In genomic region chr16:57189493-57189892, GRCm38 (mm10) we compare ENCODE assay signal across 18 mouse cellular contexts. TPM values are rescaled to one million over a fixed set of nuclear protein-coding genes. Genes with fewer than 3 reads are reported as not detected.
DNase-seq lines count a peak whose midpoint lies in the region; ATAC-seq lines count a peak whose summit lies in the region.
"Had no signal": no experiment of that assay in that cellular context is flagged by ENCODE, and none has a peak within 500 bp of the region (broad histone marks: within the 10 kb centered on the region; RNA-seq: fewer than 3 reads in every experiment).

No protein-coding gene starts in this region.

- no peak overlapping the region for H3K4me3 ChIP-seq in heart, embryonic 12.5 days
- H3K4me3 ChIP-seq in midbrain, embryonic 14.5 days (replicated peaks; ENCODE audit: low read depth, low read length): no peak overlapping the region
- no peak overlapping the region for H3K4me3 ChIP-seq in kidney, embryonic 14.5 days (ENCODE audit: low read length)
- H3K4me3 ChIP-seq: hindbrain, embryonic 10.5 days; lung, embryonic 15.5 days; midbrain, embryonic 15.5 days; neural tube, embryonic 13.5 days had no signal

- H3K4me2 ChIP-seq in heart, embryonic 12.5 days: no peak overlapping the region
- no peak overlapping the region for H3K4me2 ChIP-seq in midbrain, embryonic 14.5 days (ENCODE audit: low read length)
- no peak overlapping the region for H3K4me2 ChIP-seq in kidney, embryonic 14.5 days (replicated peaks; ENCODE audit: low read depth, low read length)
- H3K4me2 ChIP-seq: lung, embryonic 15.5 days; midbrain, embryonic 15.5 days; neural tube, embryonic 13.5 days had no signal

- DNase-seq in heart, adult 8-10 months (ENCODE audit: low spot score): peak; percentile 37
- DNase-seq in lung, postnatal 36 days: peak; percentile 44
- DNase-seq in lung, postnatal 14 days: no peak
- DNase-seq in splenic B cell, adult 2 months (ENCODE audit: low read depth, low spot score): peak; percentile 24
- no peak for DNase-seq in midbrain, embryonic 14.5 days
- DNase-seq: B cell, adult 2 months; cerebellum, adult 18-20 months; embryo, embryonic 11 days; kidney, postnatal 10 days had no signal

- H3K4me1 ChIP-seq in heart, embryonic 12.5 days (replicated peaks): peaks cover 3% of the 10 kb centered on the region; the same call in 1 of the 2 replicates
- no peaks in the 10 kb centered on the region for H3K4me1 ChIP-seq in midbrain, embryonic 14.5 days (ENCODE audit: control insufficient read depth, insufficient read depth, low read length)
- no peaks in the 10 kb centered on the region for H3K4me1 ChIP-seq in kidney, embryonic 14.5 days (ENCODE audit: control insufficient read depth, insufficient read depth, low read length)
- H3K4me1 ChIP-seq: hindbrain, embryonic 10.5 days; lung, embryonic 15.5 days; midbrain, embryonic 15.5 days; neural tube, embryonic 13.5 days had no signal

- H3K27me3 ChIP-seq in heart, embryonic 12.5 days (replicated peaks): no peaks in the 10 kb centered on the region
- H3K27me3 ChIP-seq in splenic B cell, adult 2 months (ENCODE audit: control insufficient read depth, insufficient read depth, low read length, poor library complexity, severe bottlenecking): no peaks in the 10 kb centered on the region
- H3K27me3 ChIP-seq in midbrain, embryonic 14.5 days (ENCODE audit: control insufficient read depth, insufficient read depth, low read length): no peaks in the 10 kb centered on the region
- no peaks in the 10 kb centered on the region for H3K27me3 ChIP-seq in kidney, embryonic 14.5 days (ENCODE audit: control insufficient read depth, insufficient read depth, low read length)
- H3K27me3 ChIP-seq: lung, embryonic 15.5 days; midbrain, embryonic 15.5 days; neural tube, embryonic 13.5 days had no signal

- ATAC-seq in heart, embryonic 12.5 days (ENCODE audit: insufficient number of reproducible peaks, low FRiP score): no peak
- ATAC-seq in granulocyte monocyte progenitor cell, adult 5-6 weeks (replicated peaks; ENCODE audit: poor library complexity, severe bottlenecking): peak; percentile 100
- ATAC-seq in midbrain, embryonic 14.5 days (ENCODE audit: low FRiP score, low TSS enrichment): no peak
- ATAC-seq in kidney, embryonic 14.5 days (ENCODE audit: low FRiP score, low TSS enrichment): no peak
- ATAC-seq: activated CD4-positive, CD25-positive, alpha-beta regulatory T cell, adult 4 months; inflammation-experienced regulatory T-cells, adult 6 months; midbrain, embryonic 15.5 days had no signal

- 76% methylated on average over 2 of the region's 2 CpGs for WGBS in heart, embryonic 12.5 days
- WGBS in midbrain, embryonic 14.5 days: 96% methylated on average over 2 of the region's 2 CpGs
- 87% methylated on average over 2 of the region's 2 CpGs for WGBS in kidney, embryonic 14.5 days

- H3K36me3 ChIP-seq in heart, embryonic 12.5 days: peaks cover 51% of the 10 kb centered on the region
- H3K36me3 ChIP-seq in splenic B cell, adult 2 months (ENCODE audit: control insufficient read depth, insufficient read depth, low read length, poor library complexity, severe bottlenecking): 0 out of 2 replicates have a peak, but pooled peaks cover 12% of the 10 kb centered on the region
- H3K36me3 ChIP-seq in midbrain, embryonic 14.5 days (ENCODE audit: control insufficient read depth, insufficient read depth, low read length): peaks cover 48% of the 10 kb centered on the region
- peaks cover 44% of the 10 kb centered on the region for H3K36me3 ChIP-seq in kidney, embryonic 14.5 days (ENCODE audit: control insufficient read depth, insufficient read depth, low read length)

- no peaks in the 10 kb centered on the region for H3K9me3 ChIP-seq in heart, embryonic 12.5 days (replicated peaks)
- no peaks in the 10 kb centered on the region for H3K9me3 ChIP-seq in midbrain, embryonic 14.5 days (ENCODE audit: control insufficient read depth, low read length)
- no peaks in the 10 kb centered on the region for H3K9me3 ChIP-seq in kidney, embryonic 14.5 days (ENCODE audit: control insufficient read depth, low read length)
- H3K9me3 ChIP-seq: hindbrain, embryonic 10.5 days; lung, embryonic 15.5 days; midbrain, embryonic 15.5 days; neural tube, embryonic 13.5 days had no signal

- no peak overlapping the region for H3K9ac ChIP-seq in heart, embryonic 12.5 days
- no peak overlapping the region for H3K9ac ChIP-seq in midbrain, embryonic 14.5 days (replicated peaks; ENCODE audit: low read length)
- H3K9ac ChIP-seq in kidney, embryonic 14.5 days (ENCODE audit: low read depth, low read length): no peak overlapping the region
- H3K9ac ChIP-seq: lung, embryonic 15.5 days; midbrain, embryonic 15.5 days; neural tube, embryonic 13.5 days had no signal

- no peak overlapping the region for H3K27ac ChIP-seq in heart, embryonic 12.5 days (ENCODE audit: poor library complexity, severe bottlenecking)
- no peak overlapping the region for H3K27ac ChIP-seq in midbrain, embryonic 14.5 days (replicated peaks; ENCODE audit: low read depth, low read length)
- H3K27ac ChIP-seq in kidney, embryonic 14.5 days (ENCODE audit: low read depth, low read length): no peak overlapping the region
- H3K27ac ChIP-seq: hindbrain, embryonic 10.5 days; lung, embryonic 15.5 days; midbrain, embryonic 15.5 days; neural tube, embryonic 13.5 days had no signal

RNA-seq across cellular contexts. Expression of gene Nit2, which starts 22.4 kb away (rescaled TPM):
- 10 to 100 TPM; 25.8 to 33.3 (median 29.9) TPM for total RNA-seq in heart, adult 8-10 months (2022)
- polyA plus RNA-seq in heart, embryonic 12.5 days (2016; fragmentation: Nextera tagmentation; extraction: Ambion mirVana): 39.7 and 40.8 TPM in 2 replicates
- total RNA-seq in granulocyte monocyte progenitor cell, adult 5-6 weeks (2014; fragmentation: Nextera tagmentation): 39.6 and 50.4 TPM in 2 replicates
- 38.6 and 40.5 TPM in 2 replicates for total RNA-seq in granulocyte monocyte progenitor cell, adult 5-6 weeks (2017)
- 45.3 and 49.0 TPM in 2 replicates for polyA plus RNA-seq in midbrain, embryonic 14.5 days (2014; fragmentation: Nextera tagmentation; extraction: Ambion mirVana)
- polyA plus RNA-seq in kidney, embryonic 14.5 days (2014; fragmentation: Nextera tagmentation; extraction: Ambion mirVana): 90.9 and 101 TPM in 2 replicates

RNA-seq across cellular contexts. Expression of gene Tbc1d23, which starts 41.8 kb away (rescaled TPM):
- 10 to 100 TPM; 21.8 to 26.5 (median 24.0) TPM for total RNA-seq in heart, adult 8-10 months (2022)
- polyA plus RNA-seq in heart, embryonic 12.5 days (2016; fragmentation: Nextera tagmentation; extraction: Ambion mirVana): 20.6 and 25.3 TPM in 2 replicates
- 28.2 and 36.4 TPM in 2 replicates for total RNA-seq in granulocyte monocyte progenitor cell, adult 5-6 weeks (2014; fragmentation: Nextera tagmentation)
- 42.3 and 45.7 TPM in 2 replicates for total RNA-seq in granulocyte monocyte progenitor cell, adult 5-6 weeks (2017)
- 47.4 and 52.4 TPM in 2 replicates for polyA plus RNA-seq in midbrain, embryonic 14.5 days (2014; fragmentation: Nextera tagmentation; extraction: Ambion mirVana)
- 28.1 and 31.2 TPM in 2 replicates for polyA plus RNA-seq in kidney, embryonic 14.5 days (2014; fragmentation: Nextera tagmentation; extraction: Ambion mirVana)

Comparison
In these comparisons a context has a peak if more than half of its experiments do, and no peak if none do; other contexts are left out.
1. DNase-seq: peak in heart, adult 8-10 months (single experiment), lung, postnatal 36 days (single experiment) and splenic B cell, adult 2 months (single experiment); none in lung, postnatal 14 days (single experiment) and midbrain, embryonic 14.5 days (single experiment).